Mouse (Mus musculus) liver, postnatal 0 days (tissue): ENCODE data around the gene Clec4d. TPM values are rescaled to one million over a fixed set of nuclear protein-coding genes. Genes with fewer than 3 reads are reported as not detected.

Experiments used
- ATAC-seq: fragments of 200-750 bp; cut with Nextera tagmentation; 2 replicates; pipeline ENCODE4 v1.8.0; 2017; ENCODE audit warnings: mild to moderate bottlenecking, moderate library complexity
- DNase-seq: peaks from one replicate; pipeline ENCODE4 v3.0.0-alpha.2; 2016
- H3K27ac ChIP-seq: fragments of 300-500 bp; sonication (generic); 2 replicates; pipeline ENCODE4 v1.5.1; 2014; ENCODE audit warnings: antibody characterized with exemption, moderate library complexity, mild to moderate bottlenecking, low read depth
- H3K27me3 ChIP-seq: fragments of 300-500 bp; sonication (generic); 2 replicates; pipeline ENCODE4 v1.6.1; 2014; ENCODE audit warnings: low read length, control low read depth, mixed read lengths; ENCODE audit not compliant: insufficient read depth
- H3K36me3 ChIP-seq: fragments of 300-500 bp; sonication (generic); replicated peaks from 2 replicates; pipeline ENCODE4 v1.6.1; 2014; ENCODE audit warnings: mild to moderate bottlenecking, control low read depth, low read length, moderate library complexity, mixed read lengths; ENCODE audit not compliant: insufficient read depth
- H3K4me1 ChIP-seq: fragments of 300-500 bp; sonication (generic); 2 replicates; pipeline ENCODE4 v1.6.1; 2014; ENCODE audit warnings: antibody characterized with exemption, mild to moderate bottlenecking, control low read depth; ENCODE audit not compliant: insufficient read depth
- H3K4me2 ChIP-seq: fragments of 300-500 bp; sonication (generic); 2 replicates; pipeline ENCODE4 v1.6.1; 2014; ENCODE audit warnings: low read depth, mild to moderate bottlenecking, low read length, moderate library complexity, mixed read lengths
- H3K4me3 ChIP-seq: fragments of 300-500 bp; sonication (generic); 2 replicates; pipeline ENCODE4 v1.5.1; 2014; ENCODE audit warnings: low read depth, low read length
- H3K9ac ChIP-seq: fragments of 300-500 bp; sonication (generic); replicated peaks from 2 replicates; pipeline ENCODE4 v1.6.1; 2014; ENCODE audit warnings: mild to moderate bottlenecking, moderate library complexity
- H3K9me3 ChIP-seq: fragments of 300-500 bp; sonication (generic); 2 replicates; pipeline ENCODE4 v1.6.1; 2016; ENCODE audit warnings: mild to moderate bottlenecking, control low read depth, low read length, mixed read lengths
- CTCF ChIP-seq: sonication (generic); IDR thresholded peaks from 2 replicates; pipeline ENCODE4 v1.5.1; 2016; ENCODE audit warnings: antibody characterized with exemption, low read depth
- EP300 ChIP-seq: IDR thresholded peaks from 2 replicates; pipeline ENCODE4 v1.6.1; 2016; ENCODE audit warnings: antibody characterized with exemption, low read depth, mild to moderate bottlenecking
- WGBS: fragments of 180-500 bp; shearing (Covaris S2); extraction: QIAGEN DNeasy Blood & Tissue Kit; methylation state at CpG from one replicate; pipeline ENCODE4 v1.1.7; 2014; ENCODE audit not compliant: insufficient replicate concordance; 5-methylcytosine and 5-hydroxymethylcytosine counted together
- polyA plus RNA-seq: library from polyadenylated mRNA; unstranded; fragments of >200 nt; fragmentation: Nextera tagmentation; extraction: Ambion mirVana; gene quantifications from 2 replicates; pipeline ENCODE4 v1.2.1, GENCODE M21; 2015

Gene Clec4d
- polyA plus RNA-seq, 1 experiment from 2014 or later: 1.3 TPM

- no peak overlapping the region for H3K4me2 ChIP-seq
- H3K27me3 ChIP-seq: no peaks in the 10 kb centered on the region
- no peak overlapping the region for H3K27ac ChIP-seq
- WGBS: 79% methylated on average over 4 of the region's 4 CpGs
- H3K9ac ChIP-seq: no peak overlapping the region
- no peak for TF ChIP-seq CTCF
- TF ChIP-seq EP300: peak; percentile 54; the same call in 1 of the 2 replicates
- DNase-seq (no peak), ATAC-seq (peak; percentile 80)
- H3K4me3 ChIP-seq: no peak overlapping the region
- H3K36me3 ChIP-seq: no peaks in the 10 kb centered on the region
- H3K4me1 ChIP-seq: no peaks in the 10 kb centered on the region
- no peaks in the 10 kb centered on the region for H3K9me3 ChIP-seq
Observed at GRCm38 (mm10) chr6:123265809-123266208, 3.9 kb downstream of the Clec4d start.

DNA sequence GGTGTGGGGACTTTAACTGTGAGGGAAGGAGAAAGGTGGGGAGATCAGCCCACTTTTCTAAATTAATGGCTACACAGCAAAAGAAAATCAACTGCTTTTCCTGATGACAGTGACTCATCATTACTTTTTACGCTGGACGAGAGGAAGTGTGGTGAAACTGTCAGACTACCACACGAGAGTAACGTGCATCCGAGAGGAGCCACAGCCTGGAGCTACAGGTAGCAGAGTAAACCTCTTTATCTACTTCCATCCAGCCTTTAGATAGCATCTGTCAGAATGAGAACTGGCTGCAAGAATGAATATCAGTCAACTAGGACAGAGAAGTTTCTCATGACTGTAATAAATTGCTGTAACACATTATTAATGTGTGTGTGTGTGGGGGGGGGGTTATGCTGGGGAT lies 5.0 kb downstream of the Clec4d start:
- TF ChIP-seq EP300 (no peak), CTCF (no peak)
- Histone ChIP-seq H3K27ac (no peak overlapping the region), H3K4me2 (no peak overlapping the region), H3K27me3 (no peaks in the 10 kb centered on the region), H3K9me3 (no peaks in the 10 kb centered on the region), H3K9ac (no peak overlapping the region), H3K4me3 (no peak overlapping the region), H3K36me3 (no peaks in the 10 kb centered on the region), H3K4me1 (no peaks in the 10 kb centered on the region)
- ATAC-seq: peak; percentile 52
- 25% methylated on average over 5 of the region's 5 CpGs for WGBS
- DNase-seq: no peak

GRCm38 (mm10) chr6:123279443-123279842 lies 17.5 kb downstream of the Clec4d start:
- Histone ChIP-seq H3K9ac (no peak overlapping the region), H3K4me2 (no peak overlapping the region), H3K27ac (no peak overlapping the region), H3K27me3 (no peaks in the 10 kb centered on the region), H3K4me3 (no peak overlapping the region), H3K36me3 (no peaks in the 10 kb centered on the region), H3K4me1 (no peaks in the 10 kb centered on the region), H3K9me3 (no peaks in the 10 kb centered on the region)
- DNase-seq: no peak
- ATAC-seq: no peak
- WGBS: 82% methylated on average over 2 of the region's 2 CpGs
- TF ChIP-seq EP300 (no peak), CTCF (no peak)

DNA sequence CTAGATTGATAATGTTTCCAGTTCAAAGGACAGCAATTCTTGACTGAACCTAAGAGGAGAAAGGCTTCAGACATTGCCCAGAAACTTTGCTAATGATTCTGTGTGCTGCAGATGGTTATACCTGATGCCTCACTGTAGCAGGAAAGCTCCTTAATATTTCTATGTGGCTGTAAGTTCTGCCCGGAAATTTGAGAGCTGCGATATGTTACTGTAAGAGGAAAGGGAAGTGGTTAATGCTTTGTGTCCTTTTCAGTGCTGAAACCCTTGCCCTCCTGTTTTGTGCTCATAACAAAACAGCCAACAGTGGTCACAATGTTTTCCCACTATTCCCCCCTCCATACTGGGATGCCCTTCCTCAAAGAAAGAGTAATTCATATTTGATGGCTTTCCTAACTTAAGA lies 24.4 kb downstream of the Clec4d start:
- Histone ChIP-seq H3K27me3 (no peaks in the 10 kb centered on the region), H3K36me3 (no peaks in the 10 kb centered on the region), H3K27ac (no peak overlapping the region), H3K9me3 (no peaks in the 10 kb centered on the region), H3K4me1 (peaks cover 4% of the 10 kb centered on the region), H3K9ac (no peak overlapping the region), H3K4me2 (no peak overlapping the region), H3K4me3 (no peak overlapping the region)
- TF ChIP-seq EP300 (no peak), CTCF (no peak)
- ATAC-seq (no peak), DNase-seq (no peak)
- 31% methylated on average over 2 of the region's 2 CpGs for WGBS

GRCm38 (mm10) chr6:123288931-123289330 lies 27.0 kb downstream of the Clec4d start:
- H3K9ac ChIP-seq: no peak overlapping the region
- WGBS: 34% methylated on average over 10 of the region's 10 CpGs
- no peaks in the 10 kb centered on the region for H3K27me3 ChIP-seq
- H3K9me3 ChIP-seq: no peaks in the 10 kb centered on the region
- peaks cover 4% of the 10 kb centered on the region for H3K4me1 ChIP-seq
- TF ChIP-seq EP300: peak; percentile 50; the same call in 1 of the 2 replicates
- no peak for TF ChIP-seq CTCF
- no peak for ATAC-seq
- H3K4me2 ChIP-seq: peak overlapping the region; percentile 33
- no peak for DNase-seq
- no peak overlapping the region for H3K4me3 ChIP-seq
- H3K27ac ChIP-seq: peak overlapping the region; percentile 52; the same call in 1 of the 2 replicates
- H3K36me3 ChIP-seq: no peaks in the 10 kb centered on the region

DNA sequence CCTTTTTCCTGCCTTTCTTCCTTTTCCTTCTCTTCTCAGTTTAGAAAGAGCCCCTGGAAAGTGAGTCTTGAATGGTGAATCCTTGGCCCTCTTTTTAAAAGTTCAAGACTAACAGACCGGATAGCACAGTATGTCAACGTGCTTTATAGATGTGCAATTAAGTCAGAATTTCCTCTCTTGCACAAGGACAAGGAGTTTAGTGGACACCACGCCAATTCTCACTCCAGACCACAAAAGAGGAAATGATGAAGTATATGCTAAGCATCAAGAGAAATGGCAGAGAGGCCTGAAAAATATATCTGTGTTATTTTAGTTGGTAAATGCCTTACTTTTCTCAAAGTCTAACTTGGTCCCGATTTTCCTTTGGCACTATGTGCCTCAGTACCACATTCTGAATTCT lies 27.8 kb downstream of the Clec4d start, which contains the start of gene Clec4e:
TSS of gene Clec4e (minus strand) at position 118 of the 400 bp plus-strand sequence.
- Histone ChIP-seq H3K9ac (no peak within 1 kb of the TSS), H3K27me3 (no peaks in the 10 kb centered on the region), H3K4me1 (peaks cover 5% of the 10 kb centered on the region), H3K4me2 (peak within 1 kb of the TSS; percentile 33), H3K27ac (peak within 1 kb of the TSS; percentile 52), H3K36me3 (no peaks in the 10 kb centered on the region), H3K9me3 (no peaks in the 10 kb centered on the region), H3K4me3 (no peak within 1 kb of the TSS)
- ATAC-seq (no peak), DNase-seq (no peak)
- WGBS: 50% methylated on average over 4 of the region's 4 CpGs
- 0 out of 2 replicates have a peak, but pooled peaks have one; percentile 8 for TF ChIP-seq EP300
- no peak for TF ChIP-seq CTCF
